Mouse (Mus musculus): Measurements from ENCODE around the gene Tsg101.

Tsg101 gene

DNA sequence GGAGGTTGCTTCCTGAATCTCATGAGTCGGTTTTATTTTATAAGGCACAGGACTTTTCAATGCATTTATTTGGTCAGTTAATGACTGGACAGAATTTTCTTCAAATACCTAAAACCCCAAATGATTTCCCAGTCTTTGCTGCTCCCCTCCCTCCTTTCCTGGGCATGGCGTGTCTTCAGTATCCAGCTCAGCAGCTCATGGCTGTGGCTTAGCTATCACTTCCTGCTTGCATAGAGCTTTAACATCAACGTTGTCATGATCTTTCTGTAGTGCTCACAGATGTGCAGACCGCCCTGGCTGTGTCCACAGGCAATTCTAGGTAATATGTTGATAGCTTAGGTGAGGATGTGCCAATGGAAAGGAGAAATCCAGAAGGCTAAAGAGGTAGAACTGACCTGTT, 47.8 kb downstream of the Tsg101 start:
- DNase-seq = no peak

DNA sequence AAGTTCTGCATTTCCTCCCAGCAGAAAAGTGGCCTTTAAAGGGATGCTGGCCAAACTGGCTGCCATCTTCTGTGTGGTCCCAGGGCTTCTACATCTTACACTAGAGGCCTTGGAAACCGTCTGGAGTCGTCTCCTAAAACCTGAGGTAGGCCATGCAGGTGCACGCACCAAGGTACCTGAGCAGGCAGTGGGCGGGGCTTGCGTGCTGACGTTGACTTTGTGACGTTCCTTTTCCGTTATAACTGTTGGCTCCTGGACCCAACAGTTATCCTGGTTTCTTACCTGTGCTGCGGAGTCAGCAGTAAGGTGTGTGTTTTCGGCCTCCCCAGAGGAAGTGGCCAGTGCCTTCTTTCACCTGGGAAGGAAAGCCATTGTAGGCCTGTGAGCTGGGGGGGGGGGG, 58.8 kb downstream of the Tsg101 start, which contains the start of gene Ldhc:
Gene Ldhc (plus strand): TSS at position 208 of the 400 bp plus-strand sequence.
- no peak for DNase-seq

GRCm38 (mm10) chr7:46859031-46859430, 60.7 kb downstream of the Tsg101 start:
- peak; percentile 37 for DNase-seq

DNA sequence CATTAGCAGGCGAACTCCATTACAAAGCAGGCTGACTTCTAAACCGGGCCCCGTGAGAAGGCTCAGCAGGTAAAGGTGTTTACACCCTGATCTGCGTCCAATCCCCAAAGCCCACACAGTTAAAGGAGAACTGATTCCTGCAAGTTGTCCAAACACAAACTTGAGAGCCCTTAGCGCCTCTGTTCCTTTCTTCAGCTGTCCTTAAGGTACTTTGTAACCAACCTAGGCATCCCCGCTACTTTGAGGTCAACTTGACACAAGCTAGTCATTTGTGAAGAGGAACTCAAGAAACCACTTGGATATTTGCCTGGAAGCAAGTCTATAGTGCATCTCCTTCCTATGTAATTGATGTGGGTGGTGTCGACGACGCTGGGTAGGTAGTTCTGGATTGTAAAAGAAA, 62.3 kb downstream of the Tsg101 start:
- DNase-seq = no peak

- DNase-seq = no peak
These were observed 63.8 kb downstream of the Tsg101 start for GRCm38 (mm10) chr7:46855866-46856560.

- DNase-seq = no peak
These were observed 66.4 kb downstream of the Tsg101 start for GRCm38 (mm10) chr7:46853365-46853764.

DNA sequence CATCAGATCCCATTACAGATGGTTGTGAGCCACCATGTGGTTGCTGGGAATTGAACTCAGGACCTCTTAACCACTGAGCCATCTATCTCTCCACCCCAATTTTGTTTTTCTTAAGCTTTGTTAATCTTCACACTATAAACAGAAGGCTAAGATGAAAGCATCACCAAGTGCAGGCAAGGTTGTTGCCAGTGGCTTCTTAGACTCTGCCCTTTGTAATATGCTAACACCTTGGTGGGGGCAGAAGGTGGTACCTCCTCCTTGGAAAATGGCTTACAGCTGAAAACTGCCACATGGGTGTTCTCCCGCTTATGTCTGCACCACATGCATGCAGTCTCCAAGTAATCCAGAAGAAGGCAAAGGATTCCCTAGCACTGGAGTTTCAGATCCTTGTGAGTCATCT, 67.1 kb downstream of the Tsg101 start:
- no peak for DNase-seq

DNA sequence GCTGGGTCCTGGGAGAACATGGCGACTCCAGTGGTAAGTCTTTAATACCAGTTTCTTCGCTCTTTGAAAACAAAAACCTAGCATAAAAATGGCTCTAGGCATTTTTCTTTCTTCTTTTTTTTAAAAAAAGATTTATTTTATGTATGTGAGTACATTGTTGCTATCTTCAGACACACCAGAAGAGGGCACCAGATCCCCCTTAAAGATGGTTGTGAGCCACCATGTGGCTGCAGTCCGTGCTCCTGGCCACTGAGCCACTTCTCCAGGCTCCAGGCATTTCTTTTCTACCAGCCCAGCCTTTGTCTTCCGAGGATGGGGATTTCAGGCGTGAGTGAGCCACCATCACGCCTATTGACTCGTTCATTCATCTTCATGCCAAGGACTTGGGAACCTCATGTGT, 68.7 kb downstream of the Tsg101 start:
- no peak for DNase-seq

DNA sequence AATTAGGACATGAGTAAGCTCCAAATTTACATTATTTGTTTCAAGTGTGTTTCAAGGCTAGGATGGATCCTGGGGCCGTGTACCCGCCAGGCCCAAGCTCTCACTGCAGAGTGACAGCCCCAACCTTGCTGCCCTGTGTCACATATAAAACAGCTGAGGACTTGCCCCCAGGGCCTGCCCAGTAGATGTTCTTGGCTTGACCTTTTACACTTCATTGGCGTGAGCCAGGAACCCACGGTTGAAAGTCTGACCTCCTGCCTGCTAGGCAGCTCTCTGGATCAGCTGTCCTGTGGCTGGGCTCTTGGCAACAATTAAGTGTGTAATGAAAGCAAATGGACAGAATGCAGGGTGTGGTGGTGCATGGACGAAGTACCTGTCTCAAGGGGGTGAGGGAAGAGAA, 70.5 kb downstream of the Tsg101 start:
- DNase-seq = no peak

GRCm38 (mm10) chr7:46846486-46847244, 73.1 kb downstream of the Tsg101 start:
- peak; percentile 40 for DNase-seq

GRCm38 (mm10) chr7:46845978-46846485, 73.7 kb downstream of the Tsg101 start:
- peak; percentile 53 for DNase-seq

DNA sequence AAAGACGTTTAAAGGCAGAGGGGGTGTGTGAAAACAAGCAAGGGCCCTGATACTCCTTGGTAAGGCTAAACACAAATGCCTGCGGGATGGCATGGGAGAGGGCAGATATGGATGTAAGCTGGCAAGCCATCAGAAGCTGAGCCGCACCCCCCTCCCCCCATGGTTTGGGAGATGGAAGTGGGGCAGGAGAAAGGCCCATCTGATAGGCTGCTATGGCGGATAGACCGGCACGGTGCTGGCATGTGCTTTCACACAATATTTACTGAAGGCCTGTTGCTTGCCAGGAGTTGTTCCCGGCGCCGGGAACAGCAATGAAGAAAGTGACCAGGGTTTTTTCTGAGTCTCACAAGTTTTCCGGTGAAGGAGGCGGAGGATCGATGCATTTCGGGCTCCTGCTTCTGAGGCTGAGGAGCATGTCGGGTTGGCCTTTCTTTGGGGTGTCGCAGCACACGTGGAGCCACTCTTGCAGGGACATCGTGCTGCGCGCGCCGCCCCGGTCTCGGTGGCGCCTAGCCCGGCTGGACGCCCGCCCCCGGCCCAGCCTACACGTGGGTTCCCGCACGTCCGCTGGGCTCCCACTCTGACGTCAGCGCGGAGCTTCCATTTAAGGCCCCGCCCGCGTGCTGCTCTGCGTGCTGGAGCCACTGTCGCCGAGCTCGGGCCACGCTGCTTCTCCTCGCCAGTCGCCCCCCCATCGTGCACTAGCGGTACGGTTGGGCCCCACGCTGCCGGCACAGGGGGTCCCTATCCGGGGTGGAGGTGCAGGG, 74.4 kb downstream of the Tsg101 start:
- DNase-seq = peak; percentile 93

DNA sequence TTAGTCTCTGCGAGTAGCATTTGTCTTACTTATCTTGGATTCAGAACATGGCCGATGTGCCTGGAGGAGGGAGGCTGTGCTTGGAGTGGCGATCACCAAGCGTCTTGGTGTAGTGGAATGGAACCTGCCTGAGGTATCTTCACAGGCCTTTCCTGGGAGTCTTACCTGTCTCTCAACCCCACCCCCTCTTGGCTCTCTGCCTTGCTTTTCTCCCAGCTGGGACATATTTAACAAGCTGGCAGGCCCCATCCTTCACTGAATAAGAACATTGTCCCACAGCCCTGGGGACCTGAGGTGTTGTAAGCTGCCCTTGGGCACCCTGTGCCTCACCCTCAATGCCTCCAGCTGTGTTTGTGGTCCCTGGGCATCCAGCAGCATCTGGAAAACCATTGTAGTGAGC, 76.2 kb downstream of the Tsg101 start:
- DNase-seq = no peak

DNA sequence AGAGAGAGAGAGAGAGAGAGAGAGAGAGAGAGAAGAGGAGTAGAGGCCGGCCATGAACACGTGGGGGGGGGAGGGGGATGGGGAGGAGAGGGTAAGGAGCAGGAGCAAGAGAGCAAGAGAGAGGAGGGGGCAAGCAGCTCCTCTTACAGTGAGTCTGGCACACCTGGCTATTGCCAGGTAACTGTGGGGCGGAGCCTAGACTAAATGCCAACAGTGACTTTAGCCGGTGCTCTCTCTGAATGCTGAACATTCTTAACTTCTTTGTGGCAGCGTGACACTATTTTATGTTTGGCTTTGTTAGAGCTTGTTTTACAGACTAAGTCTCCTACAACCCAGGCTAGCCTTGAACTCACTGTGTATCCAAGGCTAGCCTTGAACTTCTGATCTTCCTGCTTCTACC, 77.5 kb downstream of the Tsg101 start:
- no peak for DNase-seq

DNA sequence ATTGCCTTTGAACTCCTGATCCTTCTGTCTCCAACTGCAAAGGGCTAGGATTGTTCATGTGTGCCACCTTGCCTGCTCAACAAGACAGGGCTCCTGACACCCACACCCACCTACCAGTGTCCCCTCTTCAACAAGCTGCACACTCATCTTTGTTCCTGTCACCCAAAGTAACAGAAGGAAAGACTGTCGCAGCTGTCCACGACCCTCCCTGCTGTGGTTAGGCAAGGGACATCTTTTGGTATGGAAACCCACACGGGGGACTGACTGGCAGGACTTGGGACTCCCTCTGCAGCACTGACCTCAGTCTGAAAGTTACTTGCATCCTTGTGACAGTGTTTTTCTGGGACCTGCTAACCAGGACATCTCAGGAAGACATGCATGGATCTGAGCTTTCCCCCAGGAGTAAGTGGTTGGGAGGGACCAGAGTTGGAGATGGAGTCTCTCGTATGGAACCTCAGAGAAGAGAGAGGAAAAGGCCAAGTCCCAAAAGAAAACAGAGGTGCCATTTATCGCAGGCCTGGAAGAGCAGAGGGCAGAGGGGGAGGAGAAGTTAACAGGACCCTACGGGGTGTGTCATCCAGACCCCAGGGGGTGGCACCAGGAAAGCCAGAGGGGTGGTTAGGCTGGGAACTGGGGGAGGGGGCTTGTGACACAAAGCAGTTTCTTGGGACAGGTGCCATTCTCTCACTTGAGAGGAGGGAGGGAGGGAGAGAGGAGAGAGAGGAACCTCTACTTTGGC, 78.8 kb downstream of the Tsg101 start, which contains the start of gene Ldha:
Gene Ldha (plus strand): TSS at position 689 of the 739 bp plus-strand sequence.
- no peak for DNase-seq

- DNase-seq = no peak
These were observed 79.4 kb downstream of the Tsg101 start for GRCm38 (mm10) chr7:46840326-46840725.

GRCm38 (mm10) chr7:46839861-46840260, 79.9 kb downstream of the Tsg101 start:
- DNase-seq = no peak

- no peak for DNase-seq
These were observed 80.3 kb downstream of the Tsg101 start for GRCm38 (mm10) chr7:46839446-46839845.
